Mouse (Mus musculus) liver, embryonic 16.5 days (tissue): ENCODE data around the gene Cacnb4. TPM values are rescaled to one million over a fixed set of nuclear protein-coding genes. Genes with fewer than 3 reads are reported as not detected.

Experiments
- ATAC-seq: fragments of 200-750 bp; cut with Nextera tagmentation; 2 replicates; pipeline ENCODE4 v1.8.0; 2017; ENCODE audit warnings: low read depth, mild to moderate bottlenecking, moderate number of reproducible peaks, moderate library complexity
- H3K27ac ChIP-seq: fragments of 300-500 bp; sonication (generic); 2 replicates; pipeline ENCODE4 v1.5.1; 2014; ENCODE audit warnings: mild to moderate bottlenecking, low read length
- H3K27me3 ChIP-seq: fragments of 300-500 bp; sonication (generic); 2 replicates; pipeline ENCODE4 v1.6.1; 2014; ENCODE audit warnings: low read depth, low read length, mixed read lengths; ENCODE audit not compliant: control insufficient read depth, insufficient read depth
- H3K36me3 ChIP-seq: fragments of 300-500 bp; sonication (generic); 2 replicates; pipeline ENCODE4 v1.6.1; 2014; ENCODE audit warnings: mild to moderate bottlenecking; ENCODE audit not compliant: control insufficient read depth, insufficient read depth
- H3K4me1 ChIP-seq: fragments of 300-500 bp; sonication (generic); 2 replicates; pipeline ENCODE4 v1.6.1; 2014; ENCODE audit warnings: low read depth, low read length, mixed read lengths; ENCODE audit not compliant: control insufficient read depth
- H3K4me2 ChIP-seq: fragments of 300-500 bp; sonication (generic); 2 replicates; pipeline ENCODE4 v1.6.1; 2014; ENCODE audit warnings: low read depth, low read length, mixed read lengths
- H3K4me3 ChIP-seq: fragments of 300-500 bp; sonication (generic); 2 replicates; pipeline ENCODE4 v1.5.1; 2014; ENCODE audit warnings: low read depth, mild to moderate bottlenecking, low read length
- H3K9ac ChIP-seq: fragments of 300-500 bp; sonication (generic); 2 replicates; pipeline ENCODE4 v1.6.1; 2014; ENCODE audit warnings: low read depth, low read length
- H3K9me3 ChIP-seq: fragments of 300-500 bp; sonication (generic); replicated peaks from 2 replicates; pipeline ENCODE4 v1.6.1; 2016; ENCODE audit warnings: low read length; ENCODE audit not compliant: control insufficient read depth
- WGBS: fragments of 180-500 bp; shearing (Covaris S2); extraction: QIAGEN DNeasy Blood & Tissue Kit; methylation state at CpG from one replicate; pipeline ENCODE4 v1.1.7; 2014; ENCODE audit not compliant: insufficient replicate concordance; 5-methylcytosine and 5-hydroxymethylcytosine counted together
- polyA plus RNA-seq: library from polyadenylated mRNA; unstranded; fragments of >200 nt; fragmentation: Nextera tagmentation; extraction: Ambion mirVana; gene quantifications from 2 replicates; pipeline ENCODE4 v1.2.1, GENCODE M21; 2015

Gene Cacnb4
- polyA plus RNA-seq, 1 experiment from 2014 or later, result 0.12 TPM

GRCm38 (mm10) chr2:52423611-52424247, 252.9 kb downstream of the Cacnb4 start:
- Histone ChIP-seq H3K36me3 (no peaks in the 10 kb centered on the region), H3K4me3 (peak overlapping the region; percentile 95), H3K4me1 (peaks cover 35% of the 10 kb centered on the region), H3K27me3 (no peaks in the 10 kb centered on the region), H3K9me3 (no peaks in the 10 kb centered on the region), H3K4me2 (peak overlapping the region; percentile 70), H3K9ac (peak overlapping the region; percentile 98), H3K27ac (peak overlapping the region; percentile 88)
- ATAC-seq, result no peak
- WGBS, result 2% methylated on average over 16 of the region's 16 CpGs

DNA sequence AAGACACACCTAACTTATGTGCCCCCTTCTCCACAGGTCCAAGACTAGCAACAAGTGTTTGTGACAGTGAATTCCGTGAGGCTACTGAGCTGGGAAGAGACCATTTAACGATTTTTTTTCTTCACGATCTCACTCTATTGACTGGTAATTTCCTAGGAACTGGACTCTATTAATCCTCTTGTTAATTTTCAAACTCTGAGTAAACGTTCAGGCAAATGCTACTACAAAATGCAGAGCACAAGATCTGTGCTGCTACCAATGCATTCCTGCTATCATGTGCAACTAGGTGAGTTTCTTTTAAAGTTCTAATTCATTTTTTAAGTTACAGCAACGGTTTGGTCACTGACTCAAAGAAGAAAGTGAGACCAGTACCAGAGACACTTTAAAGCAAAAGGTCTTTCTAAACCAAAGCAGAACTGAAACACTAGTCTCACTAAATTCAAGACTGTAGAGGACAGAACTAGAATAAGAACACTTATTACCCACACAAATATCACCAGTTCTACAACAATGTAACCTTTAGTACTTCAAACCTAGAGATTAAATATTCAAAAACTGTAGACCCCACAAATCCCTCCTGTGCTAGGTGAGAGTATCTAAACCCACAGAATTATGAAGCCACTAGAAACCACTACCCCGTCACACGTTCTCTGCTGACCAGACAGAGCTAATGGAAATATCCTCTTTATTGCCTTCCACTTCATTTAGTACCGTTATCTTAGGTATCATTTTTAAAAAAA, 253.6 kb downstream of the Cacnb4 start:
- ATAC-seq, result no peak
- H3K27ac ChIP-seq, result peak overlapping the region; percentile 73
- no peaks in the 10 kb centered on the region for H3K9me3 ChIP-seq
- 27% methylated on average over 8 of the region's 8 CpGs for WGBS
- peak overlapping the region; percentile 98 for H3K9ac ChIP-seq
- H3K36me3 ChIP-seq, result no peaks in the 10 kb centered on the region
- peak overlapping the region; percentile 95 for H3K4me3 ChIP-seq
- peaks cover 37% of the 10 kb centered on the region for H3K4me1 ChIP-seq
- peak overlapping the region; percentile 70 for H3K4me2 ChIP-seq
- no peaks in the 10 kb centered on the region for H3K27me3 ChIP-seq

- Histone ChIP-seq H3K9ac (no peak overlapping the region), H3K9me3 (no peaks in the 10 kb centered on the region), H3K27me3 (no peaks in the 10 kb centered on the region), H3K4me3 (no peak overlapping the region), H3K36me3 (peaks cover 3% of the 10 kb centered on the region), H3K4me1 (peaks cover 37% of the 10 kb centered on the region), H3K4me2 (peak overlapping the region; percentile 70), H3K27ac (peak overlapping the region; percentile 3; the same call in 1 of the 2 replicates)
- WGBS, result 39% methylated on average over 6 of the region's 6 CpGs
- ATAC-seq, result no peak
Measured at GRCm38 (mm10) chr2:52421197-52421596, 255.4 kb downstream of the Cacnb4 start.

- H3K9ac ChIP-seq, result no peak overlapping the region
- peak; percentile 8; the same call in 1 of the 2 replicates for ATAC-seq
- peak overlapping the region; percentile 18; the same call in 1 of the 2 replicates for H3K4me2 ChIP-seq
- no peak overlapping the region for H3K4me3 ChIP-seq
- H3K9me3 ChIP-seq, result no peaks in the 10 kb centered on the region
- H3K4me1 ChIP-seq, result peaks cover 34% of the 10 kb centered on the region
- peaks cover 10% of the 10 kb centered on the region for H3K36me3 ChIP-seq
- H3K27ac ChIP-seq, result peak overlapping the region; percentile 21
- 66% methylated on average over 7 of the region's 7 CpGs for WGBS
- no peaks in the 10 kb centered on the region for H3K27me3 ChIP-seq
Measured at GRCm38 (mm10) chr2:52420001-52420710, 256.5 kb downstream of the Cacnb4 start.

- H3K27me3 ChIP-seq, result no peaks in the 10 kb centered on the region
- H3K9ac ChIP-seq, result no peak overlapping the region
- no peak overlapping the region for H3K4me3 ChIP-seq
- H3K4me2 ChIP-seq, result no peak overlapping the region
- peaks cover 10% of the 10 kb centered on the region for H3K36me3 ChIP-seq
- H3K9me3 ChIP-seq, result no peaks in the 10 kb centered on the region
- H3K27ac ChIP-seq, result no peak overlapping the region
- peaks cover 34% of the 10 kb centered on the region for H3K4me1 ChIP-seq
- WGBS, result 60% methylated on average over 6 of the region's 6 CpGs
- no peak for ATAC-seq
Measured at GRCm38 (mm10) chr2:52419295-52419694, 257.3 kb downstream of the Cacnb4 start.

DNA sequence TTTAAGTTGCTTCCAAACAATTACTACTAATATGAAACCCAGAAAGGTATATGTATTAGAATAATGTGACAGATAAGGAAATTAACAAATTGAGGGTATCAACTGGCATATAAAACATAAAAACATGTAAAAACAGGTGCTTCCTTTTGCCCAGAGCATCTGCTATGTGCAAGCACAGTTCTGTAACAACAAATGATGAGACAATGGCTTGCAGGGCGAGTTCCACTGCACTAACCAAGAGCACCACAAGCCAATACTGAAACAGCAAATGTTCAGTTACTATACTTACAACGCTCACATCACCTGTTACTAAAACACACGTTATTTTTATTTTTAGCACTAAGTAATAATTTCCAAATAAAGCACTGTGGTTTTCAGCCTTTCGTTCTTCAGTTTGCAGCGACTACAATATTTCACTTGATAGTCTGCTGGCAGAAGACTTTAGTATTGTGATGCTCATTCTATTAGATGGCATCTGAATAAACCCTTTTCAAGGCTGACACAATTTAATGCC, 264.1 kb downstream of the Cacnb4 start:
- Histone ChIP-seq H3K9me3 (peaks cover 13% of the 10 kb centered on the region), H3K9ac (no peak overlapping the region), H3K36me3 (peaks cover 46% of the 10 kb centered on the region), H3K27me3 (no peaks in the 10 kb centered on the region), H3K27ac (no peak overlapping the region), H3K4me3 (no peak overlapping the region), H3K4me1 (no peaks in the 10 kb centered on the region), H3K4me2 (no peak overlapping the region)
- WGBS, result 89% methylated on average over 5 of the region's 5 CpGs
- ATAC-seq, result no peak

DNA sequence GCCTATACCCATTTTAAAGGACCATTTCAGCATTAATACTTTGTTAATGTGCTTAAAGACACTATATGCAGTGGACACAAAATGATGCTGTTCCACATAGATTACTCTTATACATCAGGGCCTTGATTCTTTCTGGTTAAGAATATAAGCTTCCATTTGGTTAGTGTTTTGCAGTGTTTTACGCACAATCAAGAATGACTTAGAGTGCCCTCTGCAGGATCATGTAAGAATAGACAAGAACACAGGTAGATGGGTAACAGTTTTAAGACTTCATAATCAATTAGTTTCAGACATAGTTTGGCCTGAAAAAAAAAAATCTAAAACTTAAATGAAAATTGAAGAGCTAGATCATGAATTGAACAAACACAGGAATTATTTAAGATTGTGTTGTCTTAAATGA, 270.2 kb downstream of the Cacnb4 start:
- WGBS, result 68% methylated on average over 1 of the region's 1 CpGs
- no peak for ATAC-seq
- no peak overlapping the region for H3K9ac ChIP-seq

DNA sequence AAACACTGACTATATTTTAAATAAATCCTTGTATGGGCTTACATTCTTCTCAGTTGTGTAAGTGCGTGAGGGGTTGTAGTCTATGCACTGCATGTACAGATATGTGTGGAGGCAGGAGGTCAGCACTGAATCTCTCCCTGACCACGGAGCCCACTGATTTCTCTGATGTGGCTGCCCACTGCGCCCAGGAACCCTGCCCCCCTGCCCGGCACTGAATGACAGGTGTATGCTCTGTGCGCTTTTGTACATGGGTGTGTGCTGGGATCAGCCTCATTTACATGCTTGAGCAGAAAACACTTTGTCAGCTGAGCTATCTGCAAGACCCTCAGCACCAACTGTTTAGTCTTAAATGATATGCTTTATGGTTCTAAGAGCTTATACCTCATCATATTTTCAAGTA, 271.4 kb downstream of the Cacnb4 start:
- no peak for ATAC-seq
- Histone ChIP-seq H3K4me3 (no peak overlapping the region), H3K9me3 (peaks cover 7% of the 10 kb centered on the region), H3K4me1 (no peaks in the 10 kb centered on the region), H3K27ac (no peak overlapping the region), H3K9ac (no peak overlapping the region), H3K4me2 (no peak overlapping the region), H3K27me3 (no peaks in the 10 kb centered on the region), H3K36me3 (peaks cover 40% of the 10 kb centered on the region)
- 85% methylated on average over 5 of the region's 5 CpGs for WGBS

More for the DNA sequence above, 270.2 kb downstream of the Cacnb4 start:
- Histone ChIP-seq H3K4me1 (no peaks in the 10 kb centered on the region), H3K27me3 (no peaks in the 10 kb centered on the region), H3K4me3 (no peak overlapping the region), H3K9me3 (peaks cover 13% of the 10 kb centered on the region), H3K36me3 (peaks cover 52% of the 10 kb centered on the region), H3K27ac (no peak overlapping the region), H3K4me2 (no peak overlapping the region)
